Mouse (Mus musculus): ENCODE data around the gene Kcnj12. TPM values are rescaled to one million over a fixed set of nuclear protein-coding genes. Genes with fewer than 3 reads are reported as not detected.
A peak's percentile ranks its signal among the peaks of the same experiment; 100 is the strongest.

Gene Kcnj12
- total and polyA plus RNA-seq, 3 experiments: not detected

- Histone ChIP-seq H3K4me1 (ENCODE audit: insufficient read depth, low read depth, low read length) (no peaks in the 10 kb centered on the region), H3K9me3 (replicated peaks) (no peaks in the 10 kb centered on the region), H3K4me3 (ENCODE audit: low read depth, low read length) (no peak overlapping the region), H3K36me3 (replicated peaks) (no peaks in the 10 kb centered on the region), H3K27me3 (ENCODE audit: insufficient read depth, low read length) (no peaks in the 10 kb centered on the region; the same call in 1 of the 2 replicates)
- no peak for ATAC-seq (ENCODE audit: extremely low read depth, insufficient number of reproducible peaks, low FRiP score, poor library complexity, severe bottlenecking)
- TF ChIP-seq CTCF (IDR thresholded peaks at IDR 0.05; ENCODE audit: low read depth, low read length): no peak
- no peak for TF ChIP-seq TAL1 (conservative IDR thresholded peaks at IDR 0.05; ENCODE audit: low read depth, low read length)
- TF ChIP-seq GATA1 (IDR thresholded peaks at IDR 0.05; ENCODE audit: borderline replicate concordance, low read length): no peak
- TF ChIP-seq POLR2AphosphoS5 (IDR thresholded peaks at IDR 0.05; ENCODE audit: insufficient replicate concordance, low read depth, low read length): no peak
- TF ChIP-seq GATA2 (IDR thresholded peaks at IDR 0.05; ENCODE audit: borderline replicate concordance, low read depth, low read length): no peak
- DNase-seq (ENCODE audit: low spot score): no peak
Measured at GRCm38 (mm10) chr11:61091642-61092262, 69.4 kb downstream of the Kcnj12 start.

GRCm38 (mm10) chr11:61098046-61098445, 75.7 kb downstream of the Kcnj12 start:
- H3K27me3 ChIP-seq (ENCODE audit: insufficient read depth, low read length): peaks cover 3% of the 10 kb centered on the region; the same call in 1 of the 2 replicates
- no peak overlapping the region for H3K4me3 ChIP-seq (ENCODE audit: low read depth, low read length)
- no peaks in the 10 kb centered on the region for H3K4me1 ChIP-seq (ENCODE audit: insufficient read depth, low read depth, low read length)
- no peaks in the 10 kb centered on the region for H3K36me3 ChIP-seq (replicated peaks)
- no peak for ATAC-seq (ENCODE audit: extremely low read depth, insufficient number of reproducible peaks, low FRiP score, poor library complexity, severe bottlenecking)
- TF ChIP-seq GATA1 (IDR thresholded peaks at IDR 0.05; ENCODE audit: borderline replicate concordance, low read length): no peak
- no peak for TF ChIP-seq GATA2 (IDR thresholded peaks at IDR 0.05; ENCODE audit: borderline replicate concordance, low read depth, low read length)
- no peak for TF ChIP-seq CTCF (IDR thresholded peaks at IDR 0.05; ENCODE audit: low read depth, low read length)
- TF ChIP-seq POLR2AphosphoS5 (IDR thresholded peaks at IDR 0.05; ENCODE audit: insufficient replicate concordance, low read depth, low read length): no peak
- TF ChIP-seq TAL1 (conservative IDR thresholded peaks at IDR 0.05; ENCODE audit: low read depth, low read length): no peak
- no peak for DNase-seq (ENCODE audit: low spot score)
- no peaks in the 10 kb centered on the region for H3K9me3 ChIP-seq (replicated peaks)

- Histone ChIP-seq H3K9me3 (replicated peaks) (no peaks in the 10 kb centered on the region), H3K36me3 (replicated peaks) (no peaks in the 10 kb centered on the region), H3K27me3 (ENCODE audit: insufficient read depth, low read length) (peaks cover 11% of the 10 kb centered on the region), H3K4me3 (ENCODE audit: low read depth, low read length) (no peak overlapping the region), H3K4me1 (ENCODE audit: insufficient read depth, low read depth, low read length) (no peaks in the 10 kb centered on the region)
- no peak for TF ChIP-seq GATA1 (IDR thresholded peaks at IDR 0.05; ENCODE audit: borderline replicate concordance, low read length)
- no peak for TF ChIP-seq CTCF (IDR thresholded peaks at IDR 0.05; ENCODE audit: low read depth, low read length)
- TF ChIP-seq POLR2AphosphoS5 (IDR thresholded peaks at IDR 0.05; ENCODE audit: insufficient replicate concordance, low read depth, low read length): no peak
- no peak for TF ChIP-seq TAL1 (conservative IDR thresholded peaks at IDR 0.05; ENCODE audit: low read depth, low read length)
- TF ChIP-seq GATA2 (IDR thresholded peaks at IDR 0.05; ENCODE audit: borderline replicate concordance, low read depth, low read length): no peak
- DNase-seq (ENCODE audit: low spot score) (no peak), ATAC-seq (ENCODE audit: extremely low read depth, insufficient number of reproducible peaks, low FRiP score, poor library complexity, severe bottlenecking) (no peak)
Measured at GRCm38 (mm10) chr11:61102397-61103339, 80.3 kb downstream of the Kcnj12 start.

DNA sequence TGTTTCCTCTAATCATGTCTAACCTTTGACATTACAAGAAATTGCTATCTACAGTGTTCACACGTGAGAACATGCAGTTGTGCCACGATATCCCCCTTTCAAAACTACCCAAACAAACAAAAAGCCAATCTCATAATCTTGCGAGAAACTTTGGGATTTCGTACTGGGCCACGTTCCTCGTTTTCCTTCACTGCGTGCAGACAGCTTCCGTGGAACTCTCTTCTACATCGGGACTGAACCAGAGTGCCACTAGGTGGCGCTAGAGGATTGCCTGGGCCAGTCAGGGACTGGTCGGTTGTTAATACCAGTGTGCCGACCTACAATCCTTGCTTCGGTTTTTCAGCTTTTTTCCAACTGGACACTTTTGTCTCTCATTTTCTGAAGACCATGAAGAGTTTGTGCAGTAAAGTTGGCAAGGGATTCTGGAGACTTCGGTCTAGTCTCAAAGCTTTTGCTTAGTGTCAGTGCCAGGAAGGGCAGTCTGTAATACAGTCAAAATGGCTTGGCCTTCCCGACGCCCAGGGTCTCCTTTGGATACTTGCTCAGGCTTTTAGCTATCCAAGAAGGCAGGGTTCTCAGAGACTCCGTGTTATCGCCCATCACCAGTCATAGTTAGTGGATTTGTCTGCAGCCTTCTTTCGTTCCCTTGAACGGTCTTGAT, 82.0 kb downstream of the Kcnj12 start:
- Histone ChIP-seq H3K27me3 (ENCODE audit: insufficient read depth, low read length) (peaks cover 14% of the 10 kb centered on the region), H3K36me3 (replicated peaks) (no peaks in the 10 kb centered on the region), H3K4me3 (ENCODE audit: low read depth, low read length) (no peak overlapping the region), H3K9me3 (replicated peaks) (no peaks in the 10 kb centered on the region), H3K4me1 (ENCODE audit: insufficient read depth, low read depth, low read length) (no peaks in the 10 kb centered on the region)
- DNase-seq (ENCODE audit: low spot score) (peak; percentile 71), ATAC-seq (ENCODE audit: extremely low read depth, insufficient number of reproducible peaks, low FRiP score, poor library complexity, severe bottlenecking) (no peak)
- TF ChIP-seq TAL1 (conservative IDR thresholded peaks at IDR 0.05; ENCODE audit: low read depth, low read length) (no peak), POLR2AphosphoS5 (IDR thresholded peaks at IDR 0.05; ENCODE audit: insufficient replicate concordance, low read depth, low read length) (no peak), CTCF (IDR thresholded peaks at IDR 0.05; ENCODE audit: low read depth, low read length) (peak; percentile 84)

GRCm38 (mm10) chr11:61108911-61109361, 86.6 kb downstream of the Kcnj12 start:
- Histone ChIP-seq H3K36me3 (replicated peaks) (no peaks in the 10 kb centered on the region), H3K4me3 (ENCODE audit: low read depth, low read length) (no peak overlapping the region), H3K4me1 (ENCODE audit: insufficient read depth, low read depth, low read length) (no peaks in the 10 kb centered on the region), H3K9me3 (replicated peaks) (no peaks in the 10 kb centered on the region), H3K27me3 (ENCODE audit: insufficient read depth, low read length) (peaks cover 27% of the 10 kb centered on the region)
- TF ChIP-seq GATA1 (IDR thresholded peaks at IDR 0.05; ENCODE audit: borderline replicate concordance, low read length): no peak
- no peak for TF ChIP-seq TAL1 (conservative IDR thresholded peaks at IDR 0.05; ENCODE audit: low read depth, low read length)
- no peak for TF ChIP-seq GATA2 (IDR thresholded peaks at IDR 0.05; ENCODE audit: borderline replicate concordance, low read depth, low read length)
- no peak for TF ChIP-seq POLR2AphosphoS5 (IDR thresholded peaks at IDR 0.05; ENCODE audit: insufficient replicate concordance, low read depth, low read length)
- no peak for TF ChIP-seq CTCF (IDR thresholded peaks at IDR 0.05; ENCODE audit: low read depth, low read length)
- DNase-seq (ENCODE audit: low spot score) (no peak), ATAC-seq (ENCODE audit: extremely low read depth, insufficient number of reproducible peaks, low FRiP score, poor library complexity, severe bottlenecking) (no peak)

DNA sequence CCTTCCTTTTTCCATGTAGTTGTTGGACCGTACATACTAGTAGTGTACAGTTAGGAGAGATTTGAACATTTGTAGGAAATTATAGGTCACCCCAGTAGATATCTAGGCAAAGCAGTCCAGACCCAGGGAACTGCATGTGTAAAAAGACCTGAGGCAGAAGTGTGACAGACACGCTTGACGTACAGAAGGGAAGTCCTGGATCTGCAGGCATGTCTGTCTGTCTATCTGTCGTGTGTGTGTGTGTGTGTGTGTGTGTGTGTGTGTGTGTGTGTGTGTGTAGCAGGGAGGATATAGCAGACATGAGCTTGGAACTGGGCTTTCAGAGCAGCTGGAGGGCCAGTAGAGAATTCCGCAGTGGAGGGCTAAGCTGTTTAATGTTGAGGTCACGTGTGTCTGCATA, 87.3 kb downstream of the Kcnj12 start:
- H3K4me3 ChIP-seq (ENCODE audit: low read depth, low read length): no peak overlapping the region
- peaks cover 25% of the 10 kb centered on the region for H3K27me3 ChIP-seq (ENCODE audit: insufficient read depth, low read length)
- no peaks in the 10 kb centered on the region for H3K36me3 ChIP-seq (replicated peaks)
- no peaks in the 10 kb centered on the region for H3K4me1 ChIP-seq (ENCODE audit: insufficient read depth, low read depth, low read length)
- ATAC-seq (ENCODE audit: extremely low read depth, insufficient number of reproducible peaks, low FRiP score, poor library complexity, severe bottlenecking): no peak
- no peaks in the 10 kb centered on the region for H3K9me3 ChIP-seq (replicated peaks)
- DNase-seq (ENCODE audit: low spot score): no peak
- TF ChIP-seq GATA1 (IDR thresholded peaks at IDR 0.05; ENCODE audit: borderline replicate concordance, low read length): no peak
- no peak for TF ChIP-seq CTCF (IDR thresholded peaks at IDR 0.05; ENCODE audit: low read depth, low read length)
- no peak for TF ChIP-seq GATA2 (IDR thresholded peaks at IDR 0.05; ENCODE audit: borderline replicate concordance, low read depth, low read length)
- no peak for TF ChIP-seq TAL1 (conservative IDR thresholded peaks at IDR 0.05; ENCODE audit: low read depth, low read length)
- no peak for TF ChIP-seq POLR2AphosphoS5 (IDR thresholded peaks at IDR 0.05; ENCODE audit: insufficient replicate concordance, low read depth, low read length)

Measured in G1E (cell line).